Mouse (Mus musculus): ENCODE measurements around the gene Gm45717.

Gm45717 gene

DNA sequence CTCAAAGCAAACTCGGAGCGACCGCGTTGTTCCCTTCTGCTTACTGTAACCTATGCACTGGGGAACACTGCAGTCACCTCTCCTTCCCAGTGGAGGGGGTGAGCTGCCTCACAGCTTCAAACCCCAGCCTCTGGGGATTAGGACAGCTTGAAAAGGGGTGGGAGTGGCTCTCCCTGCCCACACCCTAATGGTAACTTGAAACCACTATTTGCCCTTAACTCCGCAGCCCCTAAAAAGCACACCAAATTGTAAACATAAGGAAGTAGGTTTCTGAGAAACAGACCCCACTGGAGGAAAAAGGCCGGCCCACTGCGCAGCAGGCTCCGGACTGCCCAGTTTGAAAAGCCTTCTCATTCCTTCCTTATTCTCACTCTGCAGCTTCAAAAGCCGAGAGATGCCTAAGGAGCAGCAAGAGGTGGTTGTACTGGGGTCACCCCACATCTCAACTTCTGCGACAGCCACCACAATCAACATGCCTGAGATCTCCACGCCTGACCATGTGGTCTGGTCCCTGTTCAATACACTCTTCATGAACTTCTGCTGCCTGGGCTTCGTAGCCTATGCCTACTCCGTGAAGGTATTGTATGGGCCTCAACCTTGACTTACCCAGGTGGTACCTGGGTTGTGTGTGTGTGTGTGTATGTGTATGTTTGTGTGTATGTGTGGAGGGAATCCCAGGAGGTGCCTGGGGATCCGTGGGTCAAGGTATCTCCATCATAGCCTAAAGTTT is 12.3 kb upstream of the Gm45717 start:
- DNase-seq (ENCODE audit: low spot score): no peak

DNA sequence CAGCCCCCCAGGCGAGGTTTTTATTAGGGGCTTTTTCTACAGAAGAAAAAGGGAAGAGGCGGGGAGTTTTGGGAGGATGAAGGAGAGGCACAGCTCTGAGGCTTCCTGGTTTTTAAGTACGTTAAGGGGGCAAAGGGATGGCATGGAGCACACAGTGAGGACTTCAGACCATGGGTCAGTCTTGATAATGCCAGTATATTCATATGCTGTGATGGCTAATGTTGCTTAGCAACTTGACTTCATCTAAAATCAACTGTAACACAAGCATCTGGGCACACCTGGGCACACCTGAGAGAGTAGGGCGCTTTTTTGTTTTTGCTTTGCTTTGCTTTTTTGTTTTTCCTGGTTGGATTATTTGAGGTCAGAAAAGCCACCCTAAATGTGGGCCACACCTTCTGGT is 11.2 kb upstream of the Gm45717 start, which contains the start of gene Ifitm1:
TSS of gene Ifitm1 (plus strand) at position 301 of the 400 bp plus-strand sequence.
- no peak for DNase-seq (ENCODE audit: low spot score)

DNA sequence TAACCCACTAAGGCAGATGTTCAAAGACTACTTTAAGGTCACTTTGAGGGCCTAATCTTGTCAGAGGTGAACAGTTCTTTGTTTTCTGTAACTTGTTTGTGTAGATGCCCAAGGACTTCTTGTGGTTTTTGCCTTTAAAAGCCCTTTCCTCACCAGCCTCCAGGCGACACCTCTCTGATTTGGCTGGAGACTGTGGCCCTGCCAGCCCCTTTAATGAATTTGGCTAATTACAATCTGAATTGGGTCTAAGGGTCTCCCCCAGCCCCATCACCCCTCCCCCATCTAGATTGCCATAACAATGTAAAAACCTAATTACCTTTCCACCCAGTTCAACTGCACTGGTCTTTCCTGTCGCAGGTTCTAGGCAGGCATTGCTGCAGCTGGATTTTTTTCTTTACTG is 7.0 kb upstream of the Gm45717 start:
- no peak for DNase-seq (ENCODE audit: low spot score)

DNA sequence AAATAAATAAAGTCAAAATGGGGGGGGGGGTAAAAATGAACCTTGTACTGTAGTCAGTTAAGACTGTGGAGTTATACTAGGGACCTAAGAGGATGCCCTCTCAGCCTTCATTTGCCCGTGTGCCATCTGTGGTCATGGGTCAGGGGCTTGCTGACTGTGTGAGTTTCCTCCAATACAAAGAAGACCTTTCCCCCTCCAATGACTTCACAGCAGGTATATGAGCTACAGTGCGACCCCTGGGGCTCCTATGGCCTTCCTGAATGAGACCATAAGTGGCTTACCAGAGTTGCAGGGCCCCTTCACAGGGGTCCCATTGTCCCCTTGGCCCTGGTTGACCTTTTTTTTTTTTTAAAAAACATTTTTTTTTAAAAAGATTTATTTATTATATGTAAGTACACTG is 5.7 kb upstream of the Gm45717 start:
- DNase-seq (ENCODE audit: low spot score): no peak

DNA sequence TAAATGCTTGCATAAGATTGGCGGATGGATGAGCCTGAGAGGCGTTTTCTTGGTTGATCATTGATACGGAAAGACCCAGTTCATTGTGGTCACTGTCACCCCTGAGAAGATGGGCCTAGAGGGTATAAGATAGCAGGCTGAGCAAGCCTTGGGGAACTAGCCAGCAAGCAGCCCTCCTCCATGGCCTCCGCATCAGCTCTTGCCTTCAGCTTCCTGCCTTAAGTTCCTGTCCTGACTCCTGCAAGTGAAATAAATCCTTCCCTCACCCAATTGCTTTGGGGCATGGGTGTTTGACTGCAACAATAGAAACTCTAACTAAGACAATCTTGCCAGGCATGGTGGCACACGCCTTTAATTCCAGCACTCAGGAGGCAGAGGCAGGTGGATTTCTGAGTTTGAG is 4.3 kb upstream of the Gm45717 start:
- no peak for DNase-seq (ENCODE audit: low spot score)

DNA sequence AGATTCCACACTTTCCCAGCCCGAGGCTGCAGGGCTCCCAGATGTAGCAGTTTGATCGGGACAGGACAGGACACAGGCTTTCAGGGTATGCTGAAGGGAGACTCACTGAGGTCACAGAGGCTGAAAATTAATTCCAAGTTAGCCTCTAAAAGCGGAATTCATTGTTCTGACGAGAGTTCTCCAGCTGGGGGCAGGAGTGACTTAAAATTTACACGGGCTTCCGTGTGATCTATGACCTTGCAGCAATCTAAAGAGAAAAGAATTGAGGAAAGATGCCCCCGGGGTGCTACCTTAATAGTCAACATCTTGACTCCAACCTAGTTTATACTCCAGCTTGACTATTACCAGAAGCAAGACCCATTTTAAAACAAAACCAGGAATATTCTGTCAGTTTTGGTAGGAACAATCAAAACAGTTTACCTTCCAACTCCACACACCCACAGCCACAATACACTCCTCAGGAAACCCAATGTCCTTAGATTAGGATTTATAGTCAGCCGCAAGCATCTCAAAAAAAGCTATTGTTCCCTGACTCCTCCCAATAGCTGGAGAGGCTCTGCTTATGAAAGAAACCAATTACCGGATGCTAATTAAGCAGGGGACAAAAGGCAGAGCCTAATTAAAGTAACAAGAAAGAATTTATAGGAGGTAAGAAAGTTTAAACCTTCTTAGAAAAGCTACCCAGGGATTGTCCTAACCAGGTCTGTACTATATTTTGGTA is 3.6 kb upstream of the Gm45717 start:
- peak; percentile 73 for DNase-seq (ENCODE audit: low spot score)

DNA sequence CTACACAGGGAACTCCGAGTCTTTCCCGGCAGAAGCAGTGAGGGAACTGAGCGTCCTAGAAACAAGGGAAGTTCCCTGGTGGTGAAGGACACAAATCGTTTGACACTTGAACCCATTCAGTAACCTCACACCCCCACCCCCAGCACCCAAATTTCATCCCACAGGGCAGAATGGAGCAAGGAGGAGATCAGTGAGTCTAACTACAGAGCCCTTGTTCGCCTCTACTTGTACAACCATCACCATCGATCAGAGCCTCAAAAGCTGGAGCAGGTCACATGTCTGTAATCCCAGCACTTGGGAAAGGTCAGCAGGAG is 776 bp upstream of the Gm45717 start:
- no peak for DNase-seq (ENCODE audit: low spot score)

DNA sequence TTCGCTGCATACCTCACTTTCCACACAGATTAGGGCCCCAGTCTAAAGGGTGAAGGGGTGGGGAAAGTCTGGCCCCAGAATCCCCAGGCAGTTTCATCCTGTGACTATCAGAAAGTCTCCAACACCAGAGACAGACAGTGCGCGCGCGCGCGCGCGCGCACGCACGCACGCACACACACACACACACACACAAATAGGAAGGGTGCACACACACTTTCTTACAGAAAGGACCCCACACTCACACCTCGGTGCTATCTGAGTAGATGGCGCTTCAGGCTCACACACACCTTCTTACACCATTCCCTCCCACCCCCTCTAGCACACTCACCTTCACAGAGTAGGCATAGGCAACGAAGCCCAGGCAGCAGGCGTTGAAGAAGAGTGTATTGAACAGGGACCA is 395 bp downstream of the Gm45717 start:
- DNase-seq (ENCODE audit: low spot score): peak; percentile 28

DNA sequence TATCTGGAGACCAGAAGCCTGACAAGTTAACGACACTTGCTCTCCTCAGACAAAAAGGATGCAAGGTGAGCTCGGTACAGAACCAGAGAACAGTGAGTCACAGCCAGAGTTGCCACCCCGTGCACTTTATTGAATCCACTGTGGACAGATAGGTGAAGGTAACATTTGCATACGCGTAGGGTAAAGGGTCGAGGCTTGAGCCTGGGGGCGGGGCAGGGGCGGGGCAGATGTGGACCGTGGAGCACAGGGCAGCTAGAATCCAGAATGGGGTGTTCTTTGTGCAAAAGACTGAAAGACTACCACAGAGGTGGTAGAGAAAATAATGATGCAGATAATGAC is 1.0 kb downstream of the Gm45717 start:
- peak; percentile 19 for DNase-seq (ENCODE audit: low spot score)

DNA sequence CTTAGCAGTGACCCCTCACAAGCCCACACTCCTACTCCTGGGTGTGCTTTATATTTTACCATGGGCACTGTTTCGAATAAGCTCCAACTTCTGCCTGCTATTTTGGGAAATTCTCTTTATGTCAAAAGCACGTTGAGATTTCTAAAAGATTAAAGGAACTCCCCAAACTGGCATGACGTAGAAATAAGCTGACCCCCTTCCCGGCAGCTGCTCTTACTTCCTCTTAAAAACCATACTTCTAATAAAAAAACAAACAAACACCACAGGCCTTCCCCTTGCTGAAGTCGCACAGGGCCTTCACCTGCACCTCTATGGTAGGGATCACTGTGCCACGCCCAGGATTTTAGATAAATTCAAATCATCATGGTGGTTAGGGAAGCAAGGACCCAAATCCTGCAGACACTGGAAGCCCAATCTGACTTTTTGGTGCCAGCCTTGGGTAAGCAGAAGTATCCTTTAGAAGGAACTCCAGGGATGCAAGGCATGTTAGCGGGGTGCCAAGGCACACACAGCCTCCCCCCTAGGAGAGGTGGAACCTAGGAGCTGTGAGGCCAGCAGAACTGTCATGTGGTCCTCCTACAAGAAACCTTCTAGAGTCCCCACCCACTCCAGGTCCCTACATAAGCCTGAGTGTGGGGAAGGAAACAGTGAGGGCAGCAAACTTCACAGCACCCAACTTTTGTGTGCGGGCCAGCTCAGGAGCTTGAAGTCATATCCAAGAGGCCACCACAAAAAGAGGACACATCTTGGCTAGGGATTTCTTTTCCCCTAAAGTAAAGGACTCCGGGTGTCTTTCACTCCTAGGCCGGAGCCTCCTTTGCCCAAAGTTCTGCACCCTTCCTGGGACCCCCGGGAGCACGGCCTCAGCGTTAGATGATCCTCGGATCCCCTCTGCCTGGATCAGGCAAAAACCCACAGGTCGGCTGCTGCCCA is 1.7 kb downstream of the Gm45717 start:
- no peak for DNase-seq (ENCODE audit: low spot score)

DNA sequence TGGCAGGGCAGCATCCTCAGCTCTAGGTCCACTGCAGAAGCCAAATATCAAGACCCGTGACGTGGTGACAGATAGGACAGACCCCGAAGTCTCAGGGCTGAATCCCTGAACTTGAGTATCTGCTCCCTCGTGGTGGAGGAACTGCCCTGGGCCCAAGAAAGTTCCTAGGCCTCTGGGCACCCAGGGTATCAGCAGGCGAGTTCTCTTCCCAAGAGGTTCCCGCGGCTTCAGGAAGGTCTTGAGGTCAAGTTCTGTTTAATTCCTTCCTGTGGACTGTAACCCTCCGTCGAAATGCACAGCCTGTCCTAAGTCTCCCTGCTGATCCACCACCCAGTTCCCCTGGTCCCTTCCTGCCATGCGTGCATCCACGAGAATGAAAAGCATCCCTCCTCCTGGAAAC is 2.6 kb downstream of the Gm45717 start:
- no peak for DNase-seq (ENCODE audit: low spot score)

DNA sequence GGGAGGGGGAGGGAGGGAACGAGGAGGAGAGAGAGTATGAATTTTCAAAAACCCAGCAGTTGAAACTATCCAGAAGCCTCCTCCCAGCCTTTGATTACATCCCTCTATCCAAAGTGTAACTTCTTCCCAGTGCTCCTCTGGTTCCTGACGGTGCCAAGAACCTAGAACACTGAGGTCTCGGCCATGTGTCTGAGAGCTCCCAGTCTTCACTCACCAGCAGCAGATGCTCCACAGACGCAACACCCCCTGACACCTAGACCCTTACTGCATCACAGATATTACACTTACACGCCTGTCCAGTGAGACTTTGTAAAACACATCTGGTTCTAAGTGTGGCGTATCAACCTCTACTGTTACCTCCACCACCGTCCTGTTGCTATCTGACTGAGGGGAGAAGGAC is 3.3 kb downstream of the Gm45717 start:
- DNase-seq (ENCODE audit: low spot score): no peak

DNA sequence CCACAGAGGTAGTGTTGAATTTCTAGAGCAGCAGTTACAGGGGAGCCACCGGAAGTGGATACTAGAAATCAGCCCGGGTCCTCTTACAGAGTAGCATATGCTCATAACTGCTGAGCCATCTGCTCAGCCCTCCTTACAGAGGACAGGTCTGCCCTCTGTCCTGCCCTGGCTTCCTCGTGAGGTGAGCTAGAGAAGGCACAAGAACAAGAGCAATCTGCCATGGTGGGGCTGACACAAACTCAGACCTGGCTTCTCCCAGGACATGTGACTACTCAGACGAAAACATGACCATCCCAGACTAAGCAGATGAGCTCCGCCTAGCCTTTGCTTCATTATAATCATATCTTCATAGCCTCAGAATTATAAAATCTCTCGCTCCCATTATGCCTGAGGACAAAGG is 4.0 kb downstream of the Gm45717 start:
- DNase-seq (ENCODE audit: low spot score): no peak

DNA sequence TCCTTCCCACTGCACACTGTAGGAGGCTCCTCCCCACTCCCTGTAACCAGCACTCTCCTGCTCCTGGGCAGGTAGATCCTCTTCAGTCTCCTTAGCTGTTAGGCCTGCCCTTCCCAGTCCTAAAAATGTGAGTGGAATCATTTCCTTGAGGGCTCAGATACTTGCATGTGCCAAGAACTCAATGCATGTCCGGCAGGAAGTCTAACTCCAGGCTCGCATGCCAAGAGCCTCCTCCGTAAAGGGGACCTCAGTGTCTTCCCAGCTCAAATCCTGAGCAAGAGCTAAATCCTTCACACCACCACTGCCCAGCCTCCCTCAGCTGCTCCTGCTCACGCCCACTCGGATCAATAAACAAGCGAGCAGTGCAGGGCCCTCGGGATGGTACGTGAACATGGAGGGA is 4.7 kb downstream of the Gm45717 start:
- no peak for DNase-seq (ENCODE audit: low spot score)

DNA sequence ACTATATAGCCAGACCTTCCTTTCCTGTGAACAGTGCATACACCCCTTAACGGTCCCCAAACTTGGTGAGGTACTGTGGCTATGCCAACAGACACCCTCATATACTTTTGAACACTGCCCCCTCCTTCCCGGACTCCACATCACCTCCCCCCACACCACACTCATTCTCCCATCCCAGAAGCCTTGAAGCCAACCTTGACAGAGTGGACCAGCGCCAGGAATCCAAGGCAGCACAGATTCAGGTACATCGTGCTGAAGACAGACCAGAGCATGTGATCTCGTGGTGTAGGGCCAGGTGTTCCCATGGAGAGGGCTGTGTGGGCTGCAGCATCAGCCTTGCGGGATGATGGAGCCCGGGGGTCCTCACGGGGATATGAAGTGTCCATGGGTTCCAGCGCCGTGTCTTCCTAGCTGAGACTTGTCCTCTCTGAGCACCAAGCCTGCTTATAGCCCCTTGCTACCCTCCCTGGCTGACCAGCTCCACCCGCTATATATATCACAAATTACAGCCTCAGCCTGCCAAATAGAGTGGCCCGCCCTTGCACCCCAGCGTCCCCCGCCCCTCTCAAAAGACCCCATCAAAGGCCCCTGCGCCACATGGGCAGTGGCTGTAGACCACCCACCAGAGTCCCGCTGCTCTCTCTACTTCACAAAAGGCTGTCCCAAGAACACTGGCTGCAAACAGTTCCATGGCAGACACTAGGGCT is 5.8 kb downstream of the Gm45717 start, which contains the start of gene Ifitm5:
TSS of gene Ifitm5 (minus strand) at position 468 of the 707 bp plus-strand sequence.
- DNase-seq (ENCODE audit: low spot score): no peak

DNA sequence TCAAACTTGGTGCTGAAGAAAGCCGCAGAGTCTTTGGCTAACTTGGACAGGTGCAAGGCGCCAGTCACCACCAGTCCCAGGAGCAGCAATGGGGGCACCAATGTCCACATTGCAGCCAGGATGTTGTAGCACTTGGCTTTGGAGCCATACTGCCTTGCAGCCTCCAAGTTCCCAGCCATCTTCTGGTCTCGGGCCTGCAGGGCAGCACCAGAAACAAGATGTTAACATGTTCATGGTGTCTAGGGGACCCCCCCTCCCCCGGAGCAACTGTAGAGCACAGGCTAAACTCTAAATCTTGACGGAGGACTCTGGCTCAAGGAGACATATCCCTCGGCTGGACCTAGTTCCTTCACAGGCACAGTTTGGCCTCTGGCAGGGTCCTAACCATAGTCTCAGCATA is 6.5 kb downstream of the Gm45717 start:
- no peak for DNase-seq (ENCODE audit: low spot score)

DNA sequence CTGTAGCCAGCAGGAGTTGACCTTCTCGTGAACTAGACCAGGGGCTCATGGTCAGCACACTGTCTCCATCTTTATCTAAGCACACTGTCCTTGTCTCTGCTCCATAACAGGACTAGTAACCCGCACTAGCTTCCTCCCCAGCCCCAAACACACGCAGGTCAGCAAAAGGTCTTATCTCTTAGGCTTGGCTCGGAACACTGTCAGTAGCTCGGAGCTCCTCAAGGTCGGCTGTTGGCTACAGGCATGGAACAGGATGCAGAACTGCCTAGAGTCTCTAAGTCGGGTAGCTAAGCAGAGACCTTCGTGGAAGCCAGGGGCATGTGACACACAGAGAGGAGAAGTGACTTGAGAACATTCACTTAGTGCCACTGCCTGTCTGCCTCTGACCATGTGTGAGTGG is 7.6 kb downstream of the Gm45717 start:
- DNase-seq (ENCODE audit: low spot score): no peak

DNA sequence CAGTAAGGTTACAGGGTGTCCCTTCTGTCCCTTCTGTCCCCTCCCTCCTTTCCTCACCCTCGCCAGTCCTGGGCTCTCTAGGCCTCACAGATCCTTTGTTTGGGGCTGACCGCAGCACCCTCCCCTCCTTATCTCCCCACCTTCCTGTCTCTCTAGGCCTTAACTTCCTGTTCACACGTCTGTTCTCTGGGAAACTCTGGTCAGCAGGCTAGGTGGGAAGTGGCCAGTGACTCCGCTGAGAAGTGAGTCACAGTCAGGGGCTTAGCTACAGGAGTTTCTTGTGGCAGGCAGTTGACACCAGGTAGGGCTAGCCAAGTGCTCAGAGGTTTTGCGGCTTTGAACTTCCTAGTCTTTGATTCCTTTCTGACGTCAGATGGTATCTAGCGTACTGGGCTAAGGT is 8.8 kb downstream of the Gm45717 start:
- no peak for DNase-seq (ENCODE audit: low spot score)

DNA sequence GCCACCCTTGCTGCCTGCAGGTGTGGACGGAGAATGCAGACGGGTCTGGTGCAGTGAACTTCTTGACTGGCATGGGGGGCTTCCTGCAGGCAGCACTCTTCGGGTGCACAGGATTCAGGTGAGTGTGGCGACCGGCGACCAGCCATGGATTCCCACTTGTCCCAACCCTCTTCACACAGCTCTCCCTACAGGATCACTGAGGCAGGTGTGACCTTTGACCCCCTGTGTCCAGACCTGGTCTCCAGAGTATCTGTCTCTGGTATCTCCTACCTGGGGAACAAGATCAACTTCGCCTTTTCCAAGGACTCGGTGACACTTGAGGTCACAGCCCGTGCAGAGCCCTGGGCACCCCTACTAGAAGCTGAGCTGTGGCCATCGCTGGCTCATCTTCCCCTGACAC is 9.4 kb downstream of the Gm45717 start:
- no peak for DNase-seq (ENCODE audit: low spot score)

DNA sequence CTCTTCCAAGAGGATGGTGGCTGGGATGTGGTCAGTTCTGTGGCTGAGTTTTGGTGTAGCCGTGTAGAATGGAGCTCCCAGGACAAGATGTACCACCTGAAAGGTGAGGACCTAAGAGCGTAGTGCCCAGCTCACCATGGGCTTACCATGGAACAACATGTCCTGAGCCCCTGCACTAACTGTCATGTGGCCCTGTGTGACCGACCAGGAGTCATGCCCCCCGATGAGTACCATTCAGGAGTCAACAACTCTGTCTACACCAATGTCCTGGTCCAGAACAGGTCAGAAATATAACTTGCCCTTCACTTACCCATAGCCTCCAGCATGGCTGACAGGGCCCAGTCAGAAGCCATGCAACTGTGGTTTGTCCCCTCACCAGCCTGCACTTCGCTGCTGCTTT is 10.5 kb downstream of the Gm45717 start:
- no peak for DNase-seq (ENCODE audit: low spot score)

DNA sequence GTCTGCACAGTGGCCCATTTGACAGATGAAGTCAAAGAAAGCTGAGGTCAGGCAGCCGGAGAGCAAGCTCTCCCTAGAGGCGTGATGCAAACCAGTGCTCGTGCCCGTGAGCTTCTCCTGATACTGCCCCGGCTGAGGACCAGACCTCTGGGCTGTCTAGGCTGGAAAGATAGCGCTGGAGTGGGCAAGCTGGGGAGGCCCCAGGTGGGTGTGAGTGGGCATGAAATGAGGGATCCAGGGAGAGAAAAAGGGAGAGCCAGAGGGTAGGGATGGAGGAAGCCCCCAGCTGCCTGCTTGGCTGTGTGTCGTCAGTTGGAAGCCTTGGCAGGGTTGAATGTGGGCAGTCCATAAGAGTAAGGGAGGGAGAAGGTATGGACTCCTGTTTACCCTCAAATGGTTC is 11.5 kb downstream of the Gm45717 start:
- no peak for DNase-seq (ENCODE audit: low spot score)

DNA sequence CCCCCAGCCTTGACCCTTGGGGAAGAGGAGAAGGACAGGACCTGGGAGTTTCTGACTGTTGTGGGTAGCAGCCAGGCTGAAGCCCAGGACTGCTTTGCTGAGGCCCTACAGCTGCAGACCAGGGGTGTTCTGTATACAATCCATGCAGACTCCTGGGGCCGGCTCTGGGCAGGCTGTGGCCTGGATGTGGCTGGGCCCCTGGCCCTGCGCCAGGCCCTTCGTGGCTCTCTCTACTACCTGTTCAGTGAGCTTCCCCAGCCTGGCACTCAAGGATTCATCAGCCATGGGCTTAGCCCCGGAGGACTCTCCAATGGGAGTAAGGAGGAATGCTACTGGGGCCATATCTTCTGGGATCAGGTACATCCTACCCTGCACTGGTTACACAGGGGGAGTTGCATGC is 12.4 kb downstream of the Gm45717 start:
- DNase-seq (ENCODE audit: low spot score): no peak

Data from adipocyte (in vitro differentiated cells).